ENCODE assay signal across 8 mouse cellular contexts in genomic region chr7:65610171-65610570, GRCm38 (mm10). TPM values are rescaled to one million over a fixed set of nuclear protein-coding genes. Genes with fewer than 3 reads are reported as not detected.
A peak's percentile ranks its signal among the peaks of the same experiment; 100 is the strongest.
DNase-seq lines count a peak whose midpoint lies in the region; ATAC-seq and TF ChIP-seq lines count a peak whose summit lies in the region.

No protein-coding gene starts in this region.

- 77% methylated on average over 5 of the region's 5 CpGs for WGBS in kidney, adult 2 months
- 49% methylated on average over 5 of the region's 5 CpGs for WGBS in forebrain, postnatal 0 days

- H3K9ac ChIP-seq in forebrain, postnatal 0 days, result no peak overlapping the region

- TF ChIP-seq CTCF in kidney, adult 2 months (conservative IDR thresholded peaks at IDR 0.05; ENCODE audit: insufficient read depth, insufficient read length, low read depth, low read length), result 0 out of 2 replicates have a peak, but pooled peaks have one; percentile 21
- peak; percentile 72 for TF ChIP-seq CTCF in forebrain, postnatal 0 days (IDR thresholded peaks at IDR 0.05; ENCODE audit: low read depth)

- no peaks in the 10 kb centered on the region for H3K27me3 ChIP-seq in kidney, adult 2 months (replicated peaks; ENCODE audit: control insufficient read depth, insufficient read depth, low read length)
- H3K27me3 ChIP-seq in forebrain, postnatal 0 days (ENCODE audit: insufficient read depth, low read length), result no peaks in the 10 kb centered on the region

- intact Hi-C loops in left cerebral cortex, postnatal 36 days (cut with DNase I), result no loop called here

- no peak for TF ChIP-seq POLR2A in kidney, adult 2 months (IDR thresholded peaks at IDR 0.05; ENCODE audit: low read depth, low read length)

- no peak overlapping the region for H3K4me2 ChIP-seq in forebrain, postnatal 0 days (ENCODE audit: low read depth)

- DNase-seq in kidney, adult 2 months, result peak; percentile 2
- DNase-seq in kidney, adult 8-10 months, result no peak
- peak; percentile 51 to 53 for DNase-seq in adrenal gland, postnatal 36 days
- peak; percentile 77 for DNase-seq in forebrain, postnatal 0 days
- DNase-seq in left cerebral cortex, postnatal 36 days (ENCODE audit: low spot score in 2 of 2), result peak; percentile 77 to 80
- DNase-seq in telencephalon, adult 2 months (ENCODE audit: low read depth, low spot score), result peak; percentile 90
- DNase-seq in natural killer cell, adult 2 months (ENCODE audit: low spot score in 2 of 2), result no peak
- no peak for DNase-seq in heart, adult 11 months

- H3K4me3 ChIP-seq in kidney, adult 2 months (ENCODE audit: insufficient read depth, low read depth, low read length), result no peak overlapping the region
- H3K4me3 ChIP-seq in forebrain, postnatal 0 days (ENCODE audit: low read depth, low read length), result no peak overlapping the region

- peak; percentile 88 for ATAC-seq in forebrain, postnatal 0 days

- no peak overlapping the region for H3K27ac ChIP-seq in kidney, adult 2 months (ENCODE audit: insufficient read depth, low read depth, low read length)
- no peak overlapping the region for H3K27ac ChIP-seq in forebrain, postnatal 0 days (ENCODE audit: low read depth, low read length)

- H3K4me1 ChIP-seq in kidney, adult 2 months (ENCODE audit: control insufficient read depth, insufficient read depth, low read length), result no peaks in the 10 kb centered on the region
- peaks cover 4% of the 10 kb centered on the region for H3K4me1 ChIP-seq in forebrain, postnatal 0 days (ENCODE audit: insufficient read depth)

- H3K9me3 ChIP-seq in forebrain, postnatal 0 days (ENCODE audit: low read length), result no peaks in the 10 kb centered on the region

- no peaks in the 10 kb centered on the region for H3K36me3 ChIP-seq in kidney, adult 2 months (ENCODE audit: control insufficient read depth, insufficient read depth, low read length)
- H3K36me3 ChIP-seq in forebrain, postnatal 0 days (ENCODE audit: insufficient read depth), result no peaks in the 10 kb centered on the region

RNA-seq across cellular contexts. Expression of gene Tarsl2, which starts 34.5 kb away (rescaled TPM):
- 4.3 and 5.3 TPM in 2 replicates for polyA plus RNA-seq in kidney, adult 2 months (2012; rRNA removed)
- 10 to 100 TPM; 18.2 to 27.3 TPM for total RNA-seq in adrenal gland, postnatal 36 days (2021)
- 26.3 and 30.8 TPM in 2 replicates for total RNA-seq in forebrain, postnatal 0 days (2014; rRNA removed)
- 16.9 and 19.5 TPM in 2 replicates for polyA plus RNA-seq in forebrain, postnatal 0 days (2015; fragmentation: Nextera tagmentation; extraction: Ambion mirVana)
- 10 to 100 TPM; 40.0 to 43.8 TPM for total RNA-seq in left cerebral cortex, postnatal 36 days (2021)

Comparison
In these comparisons a context has a peak if more than half of its experiments do, and no peak if none do; other contexts are left out.
1. DNase-seq: peak in kidney, adult 2 months (single experiment), adrenal gland, postnatal 36 days (2 of 2), forebrain, postnatal 0 days (single experiment), left cerebral cortex, postnatal 36 days (2 of 2) and telencephalon, adult 2 months (single experiment); none in kidney, adult 8-10 months (0 of 2), natural killer cell, adult 2 months (0 of 2) and heart, adult 11 months (single experiment).